Mouse (Mus musculus) ZHBTc4 (cell line): ENCODE measurements around the gene Vhl.

Experiments used
- DNase-seq: peaks from one replicate; pipeline ENCODE4 v3.0.0-alpha.2; 2011; ENCODE audit warnings: low read depth, low spot score

The Vhl gene

DNA sequence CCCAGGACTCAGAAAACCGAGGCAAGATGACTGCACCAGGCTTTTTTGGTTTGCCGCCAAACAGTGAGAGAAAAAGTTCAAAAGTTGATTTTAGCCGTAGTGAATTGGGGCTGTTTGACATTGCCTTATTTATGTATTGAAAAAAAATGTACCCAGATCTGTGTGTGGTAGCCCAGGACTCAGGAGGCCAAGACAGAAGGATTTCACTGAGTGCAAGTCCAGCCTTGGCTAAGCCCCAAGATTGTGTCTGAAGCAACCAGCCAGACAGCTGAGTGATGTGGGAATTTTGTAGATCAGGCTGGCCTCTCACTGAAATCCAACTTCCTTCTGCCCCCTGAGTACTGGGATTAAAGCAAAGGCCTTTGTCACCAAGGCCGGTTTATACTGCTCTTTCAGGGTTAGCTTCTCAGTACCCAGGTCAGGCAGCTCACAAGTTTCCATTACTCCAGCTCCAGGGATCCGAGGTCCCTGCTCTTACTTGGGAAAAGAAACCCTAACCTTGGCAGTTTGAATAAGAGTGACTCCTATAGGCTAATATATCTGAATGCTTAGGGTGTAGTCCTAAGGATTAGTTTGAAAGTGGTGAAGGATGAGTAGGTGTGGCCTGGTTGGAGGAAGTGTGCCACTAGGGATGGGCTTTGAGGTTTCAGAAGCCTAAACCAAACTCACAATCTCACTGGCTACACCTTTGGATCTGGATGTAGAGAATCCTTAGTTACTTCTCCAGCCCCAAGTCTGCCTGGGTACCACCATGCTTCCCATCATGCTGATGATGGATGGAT, 1.4 kb downstream of the Vhl start:
- DNase-seq: no peak

DNA sequence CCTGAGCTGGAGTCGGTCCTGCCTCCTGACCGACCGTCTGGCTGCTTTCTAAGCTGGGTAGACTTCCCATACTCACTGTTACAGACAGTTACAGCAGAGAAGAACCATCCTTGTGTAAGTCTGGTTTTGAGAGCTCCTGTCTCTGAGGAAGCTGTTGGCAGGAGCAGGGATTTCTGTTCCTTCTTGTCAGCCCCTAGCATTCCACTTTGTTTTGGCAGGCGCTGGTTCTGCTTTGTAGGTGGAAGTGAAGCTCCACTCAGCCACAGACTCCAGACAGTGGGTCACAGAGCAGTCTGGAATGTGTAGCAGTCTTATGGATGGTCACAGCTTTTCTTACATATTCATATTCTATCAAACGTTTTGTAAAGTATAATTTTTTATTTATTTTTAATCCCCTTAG, 6.6 kb downstream of the Vhl start:
- DNase-seq: no peak

DNA sequence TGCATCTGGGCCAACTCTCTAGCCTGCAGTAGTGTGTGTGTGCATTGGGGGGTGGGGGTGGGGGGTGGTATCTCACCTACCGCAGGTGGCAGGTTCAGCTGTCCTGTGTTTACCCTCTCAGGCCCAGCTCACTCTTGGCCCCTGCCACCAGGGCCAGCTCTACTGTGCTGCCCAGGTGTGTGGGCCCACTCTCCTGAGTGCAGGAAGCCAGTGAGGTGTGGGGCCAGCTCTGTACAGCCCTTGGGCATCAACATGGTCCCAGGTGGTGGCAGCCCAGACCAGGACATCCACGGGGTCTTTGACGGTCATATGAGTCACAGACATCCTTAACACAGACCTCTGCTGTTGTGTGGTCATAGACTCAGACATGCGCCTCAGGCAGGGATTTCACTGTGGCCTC, 9.1 kb downstream of the Vhl start:
- no peak for DNase-seq

DNA sequence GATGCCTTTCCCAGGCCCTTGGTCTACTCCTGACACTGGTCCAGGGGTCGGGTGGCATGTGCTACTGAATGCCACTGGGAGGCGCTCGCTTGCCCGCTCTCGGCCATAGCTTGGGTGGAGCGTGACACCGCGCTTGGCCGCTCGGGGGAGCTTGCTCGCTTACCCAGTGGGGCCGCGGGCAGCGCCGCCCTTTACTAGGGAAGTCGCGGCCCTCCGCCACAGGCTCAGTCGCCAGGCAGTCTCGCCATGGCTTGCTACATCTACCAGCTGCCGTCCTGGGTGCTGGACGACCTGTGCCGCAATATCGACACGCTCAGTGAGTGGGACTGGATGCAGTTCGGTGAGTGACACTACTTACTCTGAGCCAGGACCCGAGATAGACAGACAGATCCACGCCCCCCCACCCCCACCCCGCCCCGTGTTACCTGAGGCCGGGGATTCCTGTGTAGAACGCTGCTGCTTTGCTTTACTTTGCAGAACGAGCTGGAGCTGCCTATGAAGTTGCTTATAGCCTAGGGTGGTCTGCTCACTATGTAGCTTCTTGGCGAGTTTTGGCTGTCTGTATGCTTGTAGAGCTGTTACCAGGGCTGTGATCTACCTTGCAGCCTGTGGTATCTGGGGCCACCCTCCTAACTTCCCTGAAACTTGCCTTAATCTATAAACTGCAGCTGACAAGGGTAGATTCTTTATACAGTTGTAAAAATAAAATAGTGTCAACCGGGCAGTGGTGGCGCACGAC, 14.7 kb downstream of the Vhl start, which contains the start of gene Irak2:
Irak2 (plus strand) TSS at position 166 of the 739 bp plus-strand sequence.
- peak; percentile 97 for DNase-seq

- no peak for DNase-seq
Measured at GRCm38 (mm10) chr6:113639201-113639600, 15.4 kb downstream of the Vhl start.

DNA sequence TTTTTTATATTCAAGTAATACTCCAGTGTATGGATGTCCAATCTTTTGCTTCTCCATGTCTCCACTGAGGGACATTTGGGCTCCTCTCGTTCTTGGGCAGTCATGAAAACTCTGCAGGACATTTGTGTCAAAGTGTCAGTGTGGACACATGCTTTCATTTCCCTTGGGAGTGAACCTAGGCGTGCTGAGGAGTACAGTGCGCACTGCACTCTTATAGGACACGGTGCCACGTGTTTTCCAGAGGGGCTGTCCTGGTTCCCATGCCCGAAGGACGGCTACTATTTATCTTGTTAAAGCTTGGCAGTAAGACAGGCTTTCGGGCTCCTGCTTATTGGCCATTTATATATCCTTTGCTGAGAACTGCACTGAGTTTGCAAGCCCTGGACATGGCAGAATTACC, 18.8 kb downstream of the Vhl start:
- no peak for DNase-seq

DNA sequence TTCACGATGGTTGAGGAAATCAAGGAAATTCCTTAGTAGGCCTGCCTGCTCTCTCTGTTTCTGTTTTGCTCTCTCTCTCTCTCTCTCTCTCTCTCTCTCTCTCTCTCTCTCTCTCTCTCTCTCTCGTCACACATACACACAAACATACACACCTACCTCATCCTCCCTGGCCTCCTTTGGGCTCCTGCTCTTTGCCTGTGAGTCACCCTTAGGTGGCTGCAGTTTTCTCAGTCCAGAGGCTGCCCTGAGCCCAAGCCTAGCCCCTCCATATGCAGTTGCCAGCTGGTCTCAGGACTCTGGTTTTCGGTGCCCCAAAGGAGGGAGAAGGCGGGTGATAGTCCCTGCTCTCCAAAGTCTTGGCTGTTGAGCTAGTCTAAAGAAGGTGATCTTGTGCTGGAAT, 19.3 kb downstream of the Vhl start:
- no peak for DNase-seq

DNA sequence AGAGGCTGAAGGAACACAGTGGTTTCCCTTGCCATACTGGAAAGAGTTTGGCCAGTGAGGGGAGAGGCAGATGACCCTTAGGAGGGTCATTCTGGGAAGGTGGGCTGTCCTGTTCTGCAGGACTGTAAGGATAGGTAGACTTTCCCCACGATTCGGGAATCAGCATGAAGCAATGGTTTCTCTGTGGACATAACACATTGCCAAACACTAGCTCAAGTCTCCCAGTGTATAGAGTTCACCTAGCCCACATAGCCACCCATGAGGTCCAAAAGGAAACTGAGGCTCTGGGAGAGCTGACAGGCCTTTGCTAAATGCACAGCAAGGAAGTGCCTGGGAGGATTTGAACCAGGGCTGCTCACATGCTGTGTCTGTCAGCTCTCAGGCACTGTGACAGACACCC, 20.2 kb downstream of the Vhl start:
- no peak for DNase-seq

- no peak for DNase-seq
Measured at GRCm38 (mm10) chr6:113644808-113645207, 21.0 kb downstream of the Vhl start.

- no peak for DNase-seq
Measured at GRCm38 (mm10) chr6:113649346-113650196, 25.8 kb downstream of the Vhl start.

DNA sequence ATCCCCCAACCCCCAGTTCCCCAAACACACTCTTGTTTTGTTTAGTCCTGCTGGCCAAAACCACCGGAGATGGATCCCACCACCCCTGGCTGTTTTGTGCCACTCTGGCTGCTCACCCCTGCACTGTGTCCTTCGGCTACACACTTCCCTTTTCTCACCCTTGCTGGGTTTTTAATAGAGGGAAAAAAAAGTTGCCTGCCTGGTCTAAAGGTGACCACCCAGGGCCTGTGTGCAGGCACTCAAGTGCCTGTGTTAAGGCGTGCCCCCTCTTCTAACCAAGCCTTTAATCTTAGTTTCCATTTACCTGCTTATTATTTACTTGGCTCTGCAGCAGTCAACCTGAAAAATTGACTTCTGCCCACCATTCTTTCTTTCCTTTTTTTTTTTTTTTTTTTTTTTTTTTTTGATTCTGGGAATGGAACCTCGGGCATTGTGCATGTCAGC, 26.5 kb downstream of the Vhl start:
- DNase-seq: no peak

- peak; percentile 64 for DNase-seq
Measured at GRCm38 (mm10) chr6:113651626-113652025, 27.9 kb downstream of the Vhl start.

DNA sequence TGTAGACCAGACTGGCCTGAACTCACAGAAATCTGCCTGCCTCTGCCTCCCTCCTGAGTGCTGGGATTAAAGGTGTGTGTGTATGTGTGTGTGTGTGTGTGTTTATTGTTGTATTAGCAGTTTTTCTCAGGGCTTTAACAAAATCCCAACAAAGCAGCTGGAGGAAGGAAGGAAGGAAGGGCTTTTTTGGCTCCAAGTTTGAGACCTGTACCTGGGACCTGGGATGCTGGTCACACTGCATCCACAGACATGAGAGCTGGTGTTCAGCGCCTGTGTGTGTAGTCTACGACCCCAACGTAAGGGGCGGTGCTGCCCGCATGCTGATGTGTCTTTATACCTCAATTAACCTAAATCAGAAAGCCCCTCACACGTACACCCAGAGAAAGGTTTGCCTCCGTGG, 29.8 kb downstream of the Vhl start:
- no peak for DNase-seq

DNA sequence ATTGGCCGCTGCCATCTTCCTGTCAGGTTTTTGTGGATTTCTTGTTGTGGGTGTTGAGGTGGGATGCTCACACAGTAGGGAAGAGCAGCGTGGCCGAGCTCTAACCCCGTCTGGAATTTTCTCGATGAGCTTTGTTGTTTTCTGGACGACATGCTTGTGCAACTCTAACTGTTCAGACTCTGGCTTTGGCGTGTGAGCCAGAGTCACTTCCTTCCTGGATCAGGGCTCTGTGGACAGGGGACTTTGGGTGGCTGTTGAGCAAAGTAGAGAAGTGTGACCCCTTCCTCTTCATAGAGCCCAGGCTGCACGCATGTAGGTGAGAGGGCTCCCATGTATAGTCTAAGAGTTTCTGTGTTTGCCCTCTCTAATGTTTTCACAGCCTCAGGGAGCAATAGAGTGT, 30.3 kb downstream of the Vhl start:
- DNase-seq: no peak

DNA sequence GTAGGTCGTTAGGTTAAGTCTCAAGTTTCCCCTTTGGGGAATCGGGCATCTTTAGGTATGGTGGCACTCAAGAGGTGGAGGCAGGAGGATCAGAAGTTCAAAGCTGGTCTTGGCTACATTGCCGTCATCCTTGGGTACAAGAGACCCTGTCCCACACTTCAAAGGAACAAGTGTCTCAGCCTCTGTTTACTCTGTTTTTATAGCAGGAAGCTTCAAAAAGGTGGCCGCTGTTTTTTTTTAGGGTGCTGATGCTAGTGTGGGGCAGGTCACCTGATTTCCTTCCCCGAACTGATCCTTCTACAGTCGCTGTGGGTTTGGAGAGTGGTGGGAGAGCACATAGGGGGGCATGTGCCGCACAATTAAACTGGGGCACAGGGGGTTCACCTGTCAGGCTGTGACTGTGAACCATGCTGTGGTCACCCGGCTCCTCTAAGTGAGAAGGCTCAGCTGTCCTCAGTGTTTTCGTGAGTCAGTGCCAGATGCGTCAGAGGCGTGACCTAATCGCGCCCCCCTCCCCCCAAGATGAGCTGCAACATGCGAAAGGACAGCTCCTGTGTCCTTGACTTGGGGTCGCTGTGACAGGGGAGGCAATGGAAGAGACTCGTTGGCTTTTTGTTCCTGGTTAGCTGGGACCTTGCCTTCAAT, 31.1 kb downstream of the Vhl start:
- DNase-seq: no peak

GRCm38 (mm10) chr6:113655475-113655874, 31.7 kb downstream of the Vhl start:
- no peak for DNase-seq

DNA sequence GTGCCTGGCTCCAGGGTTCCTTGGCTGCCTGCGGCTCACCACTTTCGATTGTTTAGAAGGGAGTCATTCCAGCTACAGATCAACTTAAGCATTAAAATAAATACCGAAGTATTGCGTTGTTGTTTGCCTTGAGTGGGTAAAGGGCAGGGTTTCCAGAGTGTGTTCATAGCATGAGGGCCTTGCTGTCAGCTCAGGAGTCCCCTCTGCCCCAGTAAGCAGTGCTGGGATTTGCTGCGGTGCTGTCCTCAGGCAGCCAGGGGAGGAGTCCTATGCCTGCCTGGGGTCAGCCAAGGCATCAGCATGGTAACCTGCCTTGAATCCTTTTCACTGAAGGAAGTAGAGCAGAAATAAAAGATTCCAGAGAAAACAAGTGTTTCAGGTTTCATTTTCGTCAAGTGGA, 33.1 kb downstream of the Vhl start:
- no peak for DNase-seq

GRCm38 (mm10) chr6:113658226-113658625, 34.5 kb downstream of the Vhl start:
- peak; percentile 43 for DNase-seq

DNA sequence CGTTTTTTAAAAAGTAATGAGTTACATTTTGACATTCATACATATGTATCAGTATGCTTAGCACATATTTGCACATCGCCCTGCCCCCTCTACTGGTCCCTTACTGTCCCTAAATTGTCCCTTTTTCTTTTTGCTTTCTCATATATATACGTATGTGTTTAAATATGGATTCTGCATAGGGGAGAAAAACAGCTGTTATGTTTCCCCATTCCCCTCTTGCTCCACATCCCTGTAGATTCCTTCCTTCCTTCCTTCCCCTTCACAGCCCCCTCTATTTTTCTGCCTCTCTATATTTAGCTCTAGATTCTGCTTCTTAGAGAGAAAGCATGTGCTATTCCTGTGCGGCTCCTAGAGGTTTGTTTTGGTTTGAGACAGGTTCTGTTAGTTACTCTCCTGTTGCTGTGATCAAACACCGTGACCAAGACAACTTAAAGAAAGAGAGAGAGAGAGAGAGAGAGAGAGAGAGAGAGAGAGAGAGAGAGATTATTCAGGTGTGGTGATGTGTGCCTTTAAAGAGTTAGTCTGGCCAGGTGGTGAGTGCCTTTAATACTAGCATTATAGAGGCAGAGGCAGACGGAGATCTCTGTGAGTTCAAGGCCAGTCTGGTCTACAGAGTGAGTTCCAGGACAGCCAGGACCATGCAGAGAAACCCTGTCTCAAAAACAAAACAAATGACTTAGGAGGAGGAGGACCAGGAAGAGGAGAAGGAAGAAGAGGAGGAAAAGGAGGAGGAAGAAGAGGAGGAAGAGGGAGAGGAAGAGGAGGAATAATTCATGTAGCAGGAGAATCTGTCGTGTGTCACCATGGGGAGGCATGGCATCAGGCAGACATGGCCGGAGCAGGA, 36.1 kb downstream of the Vhl start:
- DNase-seq: no peak

GRCm38 (mm10) chr6:113660492-113661352, 37.0 kb downstream of the Vhl start:
- peak; percentile 86 for DNase-seq
